Mouse (Mus musculus) midbrain, embryonic 14.5 days (tissue): ENCODE measurements around the gene Sept11. TPM values are rescaled to one million over a fixed set of nuclear protein-coding genes. Genes with fewer than 3 reads are reported as not detected.
A peak's percentile ranks its signal among the peaks of the same experiment; 100 is the strongest.

Source experiments
- ATAC-seq: fragments of 200-750 bp; cut with Nextera tagmentation; 2 replicates; pipeline ENCODE4 v1.8.0; 2017; ENCODE audit warnings: moderate number of reproducible peaks, moderate library complexity; ENCODE audit not compliant: low FRiP score, low TSS enrichment
- DNase-seq: peaks from one replicate; pipeline ENCODE4 v3.0.0-alpha.2; 2015
- H3K27ac ChIP-seq: fragments of 300-500 bp; sonication (generic); replicated peaks from 2 replicates; pipeline ENCODE4 v1.5.1; 2014; ENCODE audit warnings: mild to moderate bottlenecking, low read depth, low read length, moderate library complexity
- H3K27me3 ChIP-seq: fragments of 300-500 bp; sonication (generic); 2 replicates; pipeline ENCODE4 v1.6.1; 2014; ENCODE audit warnings: low read length, control low read depth, mixed read lengths; ENCODE audit not compliant: control insufficient read depth, insufficient read depth
- H3K36me3 ChIP-seq: fragments of 300-500 bp; sonication (generic); 2 replicates; pipeline ENCODE4 v1.6.1; 2014; ENCODE audit warnings: low read length, control low read depth; ENCODE audit not compliant: control insufficient read depth, insufficient read depth
- H3K4me1 ChIP-seq: fragments of 300-500 bp; sonication (generic); 2 replicates; pipeline ENCODE4 v1.6.1; 2014; ENCODE audit warnings: mild to moderate bottlenecking, antibody characterized with exemption, low read length, control low read depth; ENCODE audit not compliant: control insufficient read depth, insufficient read depth
- H3K4me2 ChIP-seq: fragments of 300-500 bp; sonication (generic); 2 replicates; pipeline ENCODE4 v1.6.1; 2014; ENCODE audit warnings: mild to moderate bottlenecking, low read length, moderate library complexity
- H3K4me3 ChIP-seq: fragments of 300-500 bp; sonication (generic); replicated peaks from 2 replicates; pipeline ENCODE4 v1.5.1; 2014; ENCODE audit warnings: low read depth, low read length
- H3K9ac ChIP-seq: fragments of 300-500 bp; sonication (generic); replicated peaks from 2 replicates; pipeline ENCODE4 v1.6.1; 2014; ENCODE audit warnings: mild to moderate bottlenecking, low read length, moderate library complexity
- H3K9me3 ChIP-seq: fragments of 300-500 bp; sonication (generic); 2 replicates; pipeline ENCODE4 v1.6.1; 2016; ENCODE audit warnings: low read length, control low read depth, mixed read lengths; ENCODE audit not compliant: control insufficient read depth
- WGBS: fragments of 180-500 bp; shearing (Covaris S2); extraction: QIAGEN DNeasy Blood & Tissue Kit; methylation state at CpG from one replicate; pipeline ENCODE4 v1.1.7; 2014; 5-methylcytosine and 5-hydroxymethylcytosine counted together
- polyA plus RNA-seq: library from polyadenylated mRNA; unstranded; fragments of >200 nt; fragmentation: Nextera tagmentation; extraction: Ambion mirVana; gene quantifications from 2 replicates; pipeline ENCODE4 v1.2.1, GENCODE M21; 2014

The Sept11 gene
- polyA plus RNA-seq, 1 experiment from 2014 or later = 171 TPM

GRCm38 (mm10) chr5:93127722-93128121 is 34.5 kb downstream of the Sept11 start:
- H3K9me3 ChIP-seq = no peaks in the 10 kb centered on the region
- peak; percentile 55 for DNase-seq
- H3K9ac ChIP-seq = no peak overlapping the region
- peak overlapping the region; percentile 50 for H3K27ac ChIP-seq
- H3K36me3 ChIP-seq = no peaks in the 10 kb centered on the region
- 0 out of 2 replicates have a peak, but pooled peaks have one; percentile 28 for ATAC-seq
- H3K27me3 ChIP-seq = no peaks in the 10 kb centered on the region
- no peak overlapping the region for H3K4me3 ChIP-seq
- peaks cover 59% of the 10 kb centered on the region for H3K4me1 ChIP-seq
- WGBS = 14% methylated on average over 3 of the region's 3 CpGs
- no peak overlapping the region for H3K4me2 ChIP-seq

- DNase-seq (no peak), ATAC-seq (no peak)
- Histone ChIP-seq H3K4me2 (no peak overlapping the region), H3K4me1 (peaks cover 66% of the 10 kb centered on the region), H3K36me3 (no peaks in the 10 kb centered on the region), H3K27me3 (no peaks in the 10 kb centered on the region), H3K9ac (no peak overlapping the region), H3K9me3 (no peaks in the 10 kb centered on the region), H3K4me3 (no peak overlapping the region), H3K27ac (0 out of 2 replicates have a peak overlapping the region, but pooled peaks have one; percentile 8)
- 86% methylated on average over 3 of the region's 3 CpGs for WGBS
Observed at GRCm38 (mm10) chr5:93128765-93129164, 35.5 kb downstream of the Sept11 start.

- Histone ChIP-seq H3K27me3 (no peaks in the 10 kb centered on the region), H3K4me1 (peaks cover 71% of the 10 kb centered on the region), H3K4me2 (no peak overlapping the region), H3K9ac (no peak overlapping the region), H3K27ac (no peak overlapping the region), H3K36me3 (no peaks in the 10 kb centered on the region), H3K4me3 (no peak overlapping the region), H3K9me3 (no peaks in the 10 kb centered on the region)
- WGBS = 10% methylated on average over 4 of the region's 4 CpGs
- DNase-seq (no peak), ATAC-seq (no peak)
Observed at GRCm38 (mm10) chr5:93129953-93130352, 36.7 kb downstream of the Sept11 start.

DNA sequence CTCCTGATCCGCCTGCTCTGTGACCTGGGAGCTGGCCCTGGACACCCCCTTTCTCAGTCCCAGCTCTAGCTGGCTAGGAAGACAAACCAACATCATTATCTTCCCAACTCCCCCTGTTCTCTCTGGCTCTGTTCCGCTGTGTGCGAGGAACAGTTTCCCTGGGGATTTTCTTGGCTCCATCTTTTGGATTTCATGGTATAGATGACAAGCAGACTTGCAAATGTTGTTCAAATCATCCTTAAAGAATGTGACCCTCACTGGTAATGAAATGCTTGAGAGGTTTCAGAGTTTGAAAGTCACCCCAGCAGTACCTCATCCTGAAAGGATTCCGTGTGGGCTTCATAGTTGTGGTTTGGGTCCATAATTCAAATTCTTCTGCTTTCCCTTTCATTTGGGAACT is 38.2 kb downstream of the Sept11 start:
- H3K4me1 ChIP-seq = peaks cover 69% of the 10 kb centered on the region
- ATAC-seq (no peak), DNase-seq (no peak)
- H3K9ac ChIP-seq = no peak overlapping the region
- H3K36me3 ChIP-seq = no peaks in the 10 kb centered on the region
- H3K9me3 ChIP-seq = no peaks in the 10 kb centered on the region
- H3K4me2 ChIP-seq = no peak overlapping the region
- H3K27ac ChIP-seq = no peak overlapping the region
- H3K4me3 ChIP-seq = no peak overlapping the region
- no peaks in the 10 kb centered on the region for H3K27me3 ChIP-seq
- 42% methylated on average over 4 of the region's 4 CpGs for WGBS

- ATAC-seq (no peak), DNase-seq (peak; percentile 47)
- Histone ChIP-seq H3K4me2 (peak overlapping the region; percentile 36), H3K27me3 (no peaks in the 10 kb centered on the region), H3K36me3 (no peaks in the 10 kb centered on the region), H3K4me1 (peaks cover 47% of the 10 kb centered on the region), H3K9me3 (no peaks in the 10 kb centered on the region), H3K9ac (peak overlapping the region; percentile 14; the same call in 1 of the 2 replicates), H3K4me3 (no peak overlapping the region), H3K27ac (peak overlapping the region; percentile 63)
- WGBS = 19% methylated on average over 10 of the region's 10 CpGs
Observed at GRCm38 (mm10) chr5:93133445-93134244, 40.4 kb downstream of the Sept11 start.

GRCm38 (mm10) chr5:93135368-93136107 is 42.3 kb downstream of the Sept11 start:
- Histone ChIP-seq H3K4me2 (no peak overlapping the region), H3K9ac (no peak overlapping the region), H3K9me3 (no peaks in the 10 kb centered on the region), H3K27me3 (no peaks in the 10 kb centered on the region), H3K4me1 (peaks cover 28% of the 10 kb centered on the region), H3K36me3 (peaks cover 13% of the 10 kb centered on the region), H3K27ac (no peak overlapping the region), H3K4me3 (no peak overlapping the region)
- WGBS = 94% methylated on average over 10 of the region's 10 CpGs
- DNase-seq (no peak), ATAC-seq (no peak)

DNA sequence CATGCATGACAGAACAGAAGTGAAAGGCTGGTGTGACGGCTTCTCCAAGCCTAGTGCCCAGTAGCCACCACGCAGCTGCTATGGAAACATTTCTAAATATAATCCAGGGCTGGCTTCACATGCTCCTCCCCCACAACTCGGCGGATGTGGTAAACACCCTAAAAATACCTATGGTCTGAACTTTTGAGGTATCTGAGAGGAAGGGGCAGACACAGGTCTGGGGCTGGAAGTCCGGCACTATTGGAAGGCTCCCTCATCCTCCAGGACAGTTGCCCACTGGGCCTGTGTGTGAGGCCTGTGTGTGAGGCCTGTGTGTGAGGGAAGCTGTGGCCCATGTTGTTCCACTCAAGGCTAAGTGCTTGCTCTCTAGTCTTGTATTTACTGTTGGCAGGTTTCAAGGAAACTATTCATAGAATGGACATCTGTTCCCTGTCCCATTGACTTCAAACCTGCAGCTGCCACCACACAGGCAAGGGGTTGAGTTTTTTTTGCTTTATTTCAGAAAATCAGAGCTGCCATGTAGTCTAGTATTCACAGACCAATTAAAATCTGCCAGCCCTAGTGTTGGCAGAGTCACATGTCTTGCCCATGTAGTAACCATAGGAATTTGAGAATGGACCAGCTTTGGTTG is 43.8 kb downstream of the Sept11 start:
- no peak for DNase-seq
- 73% methylated on average over 5 of the region's 5 CpGs for WGBS
- peaks cover 28% of the 10 kb centered on the region for H3K36me3 ChIP-seq
- no peak overlapping the region for H3K4me3 ChIP-seq
- H3K9ac ChIP-seq = no peak overlapping the region
- H3K4me1 ChIP-seq = peaks cover 15% of the 10 kb centered on the region
- ATAC-seq = no peak
- H3K27me3 ChIP-seq = no peaks in the 10 kb centered on the region
- H3K9me3 ChIP-seq = no peaks in the 10 kb centered on the region
- H3K4me2 ChIP-seq = no peak overlapping the region
- H3K27ac ChIP-seq = no peak overlapping the region

- H3K4me2 ChIP-seq = no peak overlapping the region
Observed at GRCm38 (mm10) chr5:93139350-93139749, 46.1 kb downstream of the Sept11 start.

More at GRCm38 (mm10) chr5:93139350-93139749, 46.1 kb downstream of the Sept11 start:
- Histone ChIP-seq H3K9ac (no peak overlapping the region), H3K4me3 (no peak overlapping the region), H3K27ac (no peak overlapping the region), H3K36me3 (peaks cover 37% of the 10 kb centered on the region), H3K4me1 (no peaks in the 10 kb centered on the region), H3K27me3 (no peaks in the 10 kb centered on the region), H3K9me3 (no peaks in the 10 kb centered on the region)
- ATAC-seq = no peak
- DNase-seq = no peak
- WGBS = 95% methylated on average over 9 of the region's 9 CpGs
